In genomic region chr7:16071906-16072305, GRCm38 (mm10) we compare ENCODE assay signal across 33 mouse cellular contexts. TPM values are rescaled to one million over a fixed set of nuclear protein-coding genes. Genes with fewer than 3 reads are reported as not detected.
DNase-seq lines count a peak whose midpoint lies in the region; ATAC-seq and TF ChIP-seq lines count a peak whose summit lies in the region.
"Had no signal": no experiment of that assay in that cellular context is flagged by ENCODE, and none has a peak within 500 bp of the region (broad histone marks: within the 10 kb centered on the region; RNA-seq: fewer than 3 reads in every experiment).

No protein-coding gene starts in this region.

- intact Hi-C loops in left cerebral cortex, adult 2 months (cut with DNase I): no loop called here

- no peak for TF ChIP-seq EP300 in liver, embryonic 14.5 days (IDR thresholded peaks at IDR 0.05; ENCODE audit: low read depth)
- TF ChIP-seq EP300 in stomach, postnatal 0 days (optimal IDR thresholded peaks at IDR 0.05): no peak

- H3K4me3 ChIP-seq in kidney, postnatal 0 days (replicated peaks; ENCODE audit: low read depth, low read length): no peak overlapping the region
- no peak overlapping the region for H3K4me3 ChIP-seq in intestine, embryonic 16.5 days (ENCODE audit: low read length)
- H3K4me3 ChIP-seq in liver, embryonic 14.5 days (ENCODE audit: insufficient read depth in 1 of 2, low read depth in 2 of 2, low read length in 2 of 2): no peak overlapping the region
- no peak overlapping the region for H3K4me3 ChIP-seq in stomach, postnatal 0 days (ENCODE audit: low read depth, low read length)
- H3K4me3 ChIP-seq in left cerebral cortex, adult 2 months: no peak overlapping the region
- H3K4me3 ChIP-seq: erythroblast, embryonic 14.5 days; forebrain, embryonic 13.5 days; heart, embryonic 10.5 days; heart, embryonic 15.5 days; hindbrain, embryonic 12.5 days; limb, embryonic 13.5 days; megakaryocyte, embryonic 14.5 days; midbrain, embryonic 13.5 days; neural tube, embryonic 13.5 days had no signal

- H3K4me1 ChIP-seq in kidney, postnatal 0 days (replicated peaks; ENCODE audit: insufficient read depth, low read length): no peaks in the 10 kb centered on the region
- no peaks in the 10 kb centered on the region for H3K4me1 ChIP-seq in intestine, embryonic 16.5 days (ENCODE audit: control insufficient read depth, insufficient read depth, low read length)
- peaks cover 0 to 4% of the 10 kb centered on the region in 2 experiments; a peak in 1 of 4 replicates for H3K4me1 ChIP-seq in liver, embryonic 14.5 days (replicated peaks; ENCODE audit: control insufficient read depth in 2 of 2, insufficient read depth in 2 of 2, low read length in 1 of 2)
- no peaks in the 10 kb centered on the region for H3K4me1 ChIP-seq in stomach, postnatal 0 days (replicated peaks; ENCODE audit: control insufficient read depth, insufficient read depth)
- H3K4me1 ChIP-seq: forebrain, embryonic 13.5 days; heart, embryonic 10.5 days; heart, embryonic 15.5 days; hindbrain, embryonic 12.5 days; limb, embryonic 13.5 days; midbrain, embryonic 13.5 days; neural tube, embryonic 13.5 days had no signal

- no peaks in the 10 kb centered on the region for H3K27me3 ChIP-seq in kidney, postnatal 0 days (ENCODE audit: insufficient read depth, low read length)
- no peaks in the 10 kb centered on the region for H3K27me3 ChIP-seq in intestine, embryonic 16.5 days (replicated peaks; ENCODE audit: control insufficient read depth, insufficient read depth, low read length)
- no peaks in the 10 kb centered on the region for H3K27me3 ChIP-seq in liver, embryonic 14.5 days (ENCODE audit: control insufficient read depth, insufficient read depth, low read length)
- no peaks in the 10 kb centered on the region for H3K27me3 ChIP-seq in stomach, postnatal 0 days (ENCODE audit: control insufficient read depth, insufficient read depth, low read length)
- H3K27me3 ChIP-seq: forebrain, embryonic 13.5 days; heart, embryonic 15.5 days had no signal

- no peak overlapping the region for H3K9ac ChIP-seq in kidney, postnatal 0 days (ENCODE audit: low read depth, low read length)
- no peak overlapping the region for H3K9ac ChIP-seq in intestine, embryonic 16.5 days (ENCODE audit: low read depth, low read length)
- H3K9ac ChIP-seq in liver, embryonic 14.5 days (replicated peaks): no peak overlapping the region
- no peak overlapping the region for H3K9ac ChIP-seq in stomach, postnatal 0 days (ENCODE audit: low read length)
- H3K9ac ChIP-seq: forebrain, embryonic 13.5 days; heart, embryonic 15.5 days; hindbrain, embryonic 12.5 days; limb, embryonic 13.5 days; lung, embryonic 14.5 days; midbrain, embryonic 13.5 days; neural tube, embryonic 13.5 days had no signal

- no peak for TF ChIP-seq CTCF in kidney, postnatal 0 days (IDR thresholded peaks at IDR 0.05; ENCODE audit: low read depth)
- no peak for TF ChIP-seq CTCF in liver, embryonic 14.5 days (IDR thresholded peaks at IDR 0.05; ENCODE audit: low read depth)
- TF ChIP-seq CTCF in stomach, postnatal 0 days (IDR thresholded peaks at IDR 0.05; ENCODE audit: low read depth): no peak
- TF ChIP-seq CTCF in left cerebral cortex, adult 2 months (IDR thresholded peaks at IDR 0.05): no peak

- 0 out of 2 replicates have a peak, but pooled peaks have one; percentile 49 for ATAC-seq in kidney, postnatal 0 days (replicated peaks; ENCODE audit: low FRiP score, low read depth)
- peak; percentile 96 for ATAC-seq in intestine, embryonic 16.5 days
- ATAC-seq in liver, embryonic 14.5 days (ENCODE audit: insufficient read depth): peak; percentile 45
- peak; percentile 80 for ATAC-seq in stomach, postnatal 0 days (ENCODE audit: low FRiP score, low TSS enrichment)
- ATAC-seq: forebrain, embryonic 13.5 days; hindbrain, postnatal 0 days; midbrain, embryonic 13.5 days; Patski had no signal

- DNase-seq in kidney, postnatal 0 days (ENCODE audit: low spot score): no peak
- no peak for DNase-seq in kidney, postnatal 4 days
- DNase-seq in liver, embryonic 14.5 days (ENCODE audit: low read depth in 3 of 3, low spot score in 3 of 3): no peak
- peak; percentile 18 for DNase-seq in stomach, postnatal 0 days (ENCODE audit: low spot score)
- no peak for DNase-seq in c-Kit-positive CD71-positive TER-119-positive erythroid progenitor cells, embryonic 14.5 days (ENCODE audit: low spot score)
- no peak for DNase-seq in heart, adult 8-10 months (ENCODE audit: low spot score)
- DNase-seq in left cerebral cortex, adult 2 months (ENCODE audit: extremely low spot score in 1 of 2, low spot score in 2 of 2): no peak
- DNase-seq: adrenal gland, postnatal 25 days; cerebellum, adult 2 months; cerebellum, postnatal 14 days; gastrocnemius, postnatal 10 days; kidney, adult 18-20 months; layer of hippocampus, adult 9-11 months; lung, embryonic 14.5 days; lung, postnatal 14 days; right cerebral cortex, postnatal 25 days; thymus, adult 18-20 months; thymus, postnatal 25 days had no signal

- no peaks in the 10 kb centered on the region for H3K36me3 ChIP-seq in kidney, postnatal 0 days (ENCODE audit: insufficient read depth, low read length)
- no peaks in the 10 kb centered on the region for H3K36me3 ChIP-seq in intestine, embryonic 16.5 days (ENCODE audit: control insufficient read depth, insufficient read depth, low read length)
- no peaks in the 10 kb centered on the region for H3K36me3 ChIP-seq in liver, embryonic 14.5 days (replicated peaks; ENCODE audit: control insufficient read depth, insufficient read depth, low read depth)
- H3K36me3 ChIP-seq in stomach, postnatal 0 days (ENCODE audit: control insufficient read depth, insufficient read depth, low read length): no peaks in the 10 kb centered on the region
- H3K36me3 ChIP-seq: heart, embryonic 10.5 days; heart, embryonic 15.5 days; hindbrain, embryonic 12.5 days; limb, embryonic 13.5 days; midbrain, embryonic 13.5 days; neural tube, embryonic 13.5 days had no signal

- H3K27ac ChIP-seq in kidney, postnatal 0 days: no peak overlapping the region
- H3K27ac ChIP-seq in intestine, embryonic 16.5 days (ENCODE audit: low read length): 0 out of 2 replicates have a peak overlapping the region, but pooled peaks have one; percentile 12
- no peak overlapping the region for H3K27ac ChIP-seq in liver, embryonic 14.5 days
- no peak overlapping the region for H3K27ac ChIP-seq in stomach, postnatal 0 days (replicated peaks)
- no peak overlapping the region for H3K27ac ChIP-seq in left cerebral cortex, adult 2 months
- H3K27ac ChIP-seq: forebrain, embryonic 13.5 days; heart, embryonic 10.5 days; heart, embryonic 15.5 days; hindbrain, embryonic 12.5 days; hindbrain, postnatal 0 days; limb, embryonic 13.5 days; midbrain, embryonic 13.5 days; neural tube, embryonic 13.5 days had no signal

- 82% methylated on average over 6 of the region's 6 CpGs for WGBS in kidney, postnatal 0 days
- WGBS in intestine, embryonic 16.5 days: 74% methylated on average over 6 of the region's 6 CpGs
- WGBS in liver, embryonic 14.5 days (ENCODE audit: insufficient replicate concordance): 60% methylated on average over 6 of the region's 6 CpGs
- 78% methylated on average over 6 of the region's 6 CpGs for WGBS in stomach, postnatal 0 days

- H3K9me3 ChIP-seq in kidney, postnatal 0 days (replicated peaks; ENCODE audit: low read length): no peaks in the 10 kb centered on the region
- no peaks in the 10 kb centered on the region for H3K9me3 ChIP-seq in intestine, embryonic 16.5 days (ENCODE audit: control insufficient read depth, low read length)
- no peaks in the 10 kb centered on the region for H3K9me3 ChIP-seq in liver, embryonic 14.5 days (ENCODE audit: control insufficient read depth, low read length)
- H3K9me3 ChIP-seq in stomach, postnatal 0 days (ENCODE audit: control insufficient read depth, low read length): no peaks in the 10 kb centered on the region
- H3K9me3 ChIP-seq: forebrain, embryonic 13.5 days; heart, embryonic 10.5 days; heart, embryonic 15.5 days; hindbrain, embryonic 12.5 days; limb, embryonic 13.5 days; megakaryocyte, embryonic 14.5 days; midbrain, embryonic 13.5 days; neural tube, embryonic 13.5 days had no signal

- H3K4me2 ChIP-seq in kidney, postnatal 0 days (ENCODE audit: low read length): no peak overlapping the region
- H3K4me2 ChIP-seq in intestine, embryonic 16.5 days (ENCODE audit: low read depth, low read length): no peak overlapping the region
- no peak overlapping the region for H3K4me2 ChIP-seq in liver, embryonic 14.5 days (ENCODE audit: low read depth)
- H3K4me2 ChIP-seq in stomach, postnatal 0 days (replicated peaks; ENCODE audit: low read depth): no peak overlapping the region
- H3K4me2 ChIP-seq: forebrain, embryonic 13.5 days; heart, embryonic 15.5 days; hindbrain, embryonic 12.5 days; limb, embryonic 13.5 days; lung, embryonic 14.5 days; midbrain, embryonic 13.5 days; neural tube, embryonic 13.5 days had no signal

RNA-seq across cellular contexts. Expression of gene Zfp541, which starts 10.3 kb away (rescaled TPM):
- polyA plus RNA-seq in kidney, postnatal 0 days (2015; fragmentation: Nextera tagmentation; extraction: Ambion mirVana): 0.05 TPM in 2 replicates
- 0.07 and 0.21 TPM in 2 replicates for polyA plus RNA-seq in intestine, embryonic 16.5 days (2015; fragmentation: Nextera tagmentation; extraction: Ambion mirVana)
- polyA plus RNA-seq in liver, embryonic 14.5 days (2012; rRNA removed): 0.02 TPM in 1 of 2 replicates, not detected in the other
- not detected in 2 replicates for polyA plus RNA-seq in liver, embryonic 14.5 days (2014; fragmentation: Nextera tagmentation; extraction: Ambion mirVana)
- 0.05 TPM in 2 replicates for polyA plus RNA-seq in stomach, postnatal 0 days (2015; fragmentation: Nextera tagmentation; extraction: Ambion mirVana)
- not detected for total RNA-seq in heart, adult 8-10 months (2022)
- total RNA-seq in left cerebral cortex, adult 2 months (2021): under 1 TPM; 0.77 to 0.97 TPM
- total RNA-seq: gastrocnemius, postnatal 10 days; heart, postnatal 25 days; MEL had no signal
- polyA plus RNA-seq: forebrain, embryonic 13.5 days; heart, embryonic 10.5 days; heart, embryonic 15.5 days; lung, embryonic 14.5 days; midbrain, embryonic 13.5 days had no signal

RNA-seq across cellular contexts. Expression of gene Bicra, which starts 24.2 kb away (rescaled TPM):
- polyA plus RNA-seq in kidney, postnatal 0 days (2015; fragmentation: Nextera tagmentation; extraction: Ambion mirVana): 3.2 and 3.3 TPM in 2 replicates
- polyA plus RNA-seq in intestine, embryonic 16.5 days (2015; fragmentation: Nextera tagmentation; extraction: Ambion mirVana): 3.7 and 4.0 TPM in 2 replicates
- polyA plus RNA-seq in liver, embryonic 14.5 days (2012; rRNA removed): 1.8 and 2.2 TPM in 2 replicates
- polyA plus RNA-seq in liver, embryonic 14.5 days (2014; fragmentation: Nextera tagmentation; extraction: Ambion mirVana): 0.83 and 1.5 TPM in 2 replicates
- polyA plus RNA-seq in stomach, postnatal 0 days (2015; fragmentation: Nextera tagmentation; extraction: Ambion mirVana): 1.8 and 2.3 TPM in 2 replicates
- total RNA-seq in heart, adult 8-10 months (2022): 1 to 10 TPM; 5.7 to 8.6 (median 7.7) TPM
- total RNA-seq in left cerebral cortex, adult 2 months (2021): 10 to 100 TPM; 14.5 to 15.4 TPM

RNA-seq across cellular contexts. Expression of gene Napa, which starts 26.4 kb away (rescaled TPM):
- 178 and 193 TPM in 2 replicates for polyA plus RNA-seq in kidney, postnatal 0 days (2015; fragmentation: Nextera tagmentation; extraction: Ambion mirVana)
- polyA plus RNA-seq in intestine, embryonic 16.5 days (2015; fragmentation: Nextera tagmentation; extraction: Ambion mirVana): 211 and 233 TPM in 2 replicates
- 88.9 and 110 TPM in 2 replicates for polyA plus RNA-seq in liver, embryonic 14.5 days (2012; rRNA removed)
- 107 and 112 TPM in 2 replicates for polyA plus RNA-seq in liver, embryonic 14.5 days (2014; fragmentation: Nextera tagmentation; extraction: Ambion mirVana)
- polyA plus RNA-seq in stomach, postnatal 0 days (2015; fragmentation: Nextera tagmentation; extraction: Ambion mirVana): 136 and 152 TPM in 2 replicates
- 100 to 1,000 TPM in 1 of 4 experiments, 10 to 100 TPM in 3; 76.5 to 101 (median 84.9) TPM for total RNA-seq in heart, adult 8-10 months (2022)
- total RNA-seq in left cerebral cortex, adult 2 months (2021): 100 to 1,000 TPM; 269 to 280 TPM

RNA-seq across cellular contexts. Expression of gene Kptn, which starts 47.8 kb away (rescaled TPM):
- 21.0 and 24.8 TPM in 2 replicates for polyA plus RNA-seq in kidney, postnatal 0 days (2015; fragmentation: Nextera tagmentation; extraction: Ambion mirVana)
- polyA plus RNA-seq in intestine, embryonic 16.5 days (2015; fragmentation: Nextera tagmentation; extraction: Ambion mirVana): 24.3 and 27.1 TPM in 2 replicates
- polyA plus RNA-seq in liver, embryonic 14.5 days (2012; rRNA removed): 5.7 and 7.5 TPM in 2 replicates
- 8.2 and 8.6 TPM in 2 replicates for polyA plus RNA-seq in liver, embryonic 14.5 days (2014; fragmentation: Nextera tagmentation; extraction: Ambion mirVana)
- 11.8 and 13.1 TPM in 2 replicates for polyA plus RNA-seq in stomach, postnatal 0 days (2015; fragmentation: Nextera tagmentation; extraction: Ambion mirVana)
- 10 to 100 TPM; 20.1 to 25.7 (median 23.5) TPM for total RNA-seq in heart, adult 8-10 months (2022)
- 10 to 100 TPM; 42.9 to 46.3 TPM for total RNA-seq in left cerebral cortex, adult 2 months (2021)

RNA-seq across cellular contexts. Expression of gene Slc8a2, which starts 57.7 kb away (rescaled TPM):
- 0.06 and 0.07 TPM in 2 replicates for polyA plus RNA-seq in kidney, postnatal 0 days (2015; fragmentation: Nextera tagmentation; extraction: Ambion mirVana)
- polyA plus RNA-seq in intestine, embryonic 16.5 days (2015; fragmentation: Nextera tagmentation; extraction: Ambion mirVana): 0.15 and 0.21 TPM in 2 replicates
- polyA plus RNA-seq in liver, embryonic 14.5 days (2012; rRNA removed): 0.08 and 0.11 TPM in 2 replicates
- polyA plus RNA-seq in liver, embryonic 14.5 days (2014; fragmentation: Nextera tagmentation; extraction: Ambion mirVana): not detected in 2 replicates
- 0.11 and 0.12 TPM in 2 replicates for polyA plus RNA-seq in stomach, postnatal 0 days (2015; fragmentation: Nextera tagmentation; extraction: Ambion mirVana)
- under 1 TPM; 0.66 to 0.84 (median 0.70) TPM for total RNA-seq in heart, adult 8-10 months (2022)
- total RNA-seq in left cerebral cortex, adult 2 months (2021): 100 to 1,000 TPM; 226 TPM
- total RNA-seq: granulocyte monocyte progenitor cell, adult 5-6 weeks; MEL had no signal
- polyA plus RNA-seq: erythroblast, embryonic 14.5 days had no signal

Comparison
In these comparisons a context has a peak if more than half of its experiments do, and no peak if none do; other contexts are left out.
1. ATAC-seq: peak in every context shown above with its lines; median percentile 96 in intestine, embryonic 16.5 days; 80 in stomach, postnatal 0 days; 49 in kidney, postnatal 0 days; 45 in liver, embryonic 14.5 days.